Mouse (Mus musculus) cerebellum, postnatal 4 days (tissue): Measurements from ENCODE around the gene Cuedc1.

ENCODE experiments used
- DNase-seq, 2 experiments: peaks; one replicate each; pipeline ENCODE4 v3.0.0; 2022; ENCODE audit warnings: low spot score in 2 of 2, mixed read lengths in 1 of 2

Gene Cuedc1

DNA sequence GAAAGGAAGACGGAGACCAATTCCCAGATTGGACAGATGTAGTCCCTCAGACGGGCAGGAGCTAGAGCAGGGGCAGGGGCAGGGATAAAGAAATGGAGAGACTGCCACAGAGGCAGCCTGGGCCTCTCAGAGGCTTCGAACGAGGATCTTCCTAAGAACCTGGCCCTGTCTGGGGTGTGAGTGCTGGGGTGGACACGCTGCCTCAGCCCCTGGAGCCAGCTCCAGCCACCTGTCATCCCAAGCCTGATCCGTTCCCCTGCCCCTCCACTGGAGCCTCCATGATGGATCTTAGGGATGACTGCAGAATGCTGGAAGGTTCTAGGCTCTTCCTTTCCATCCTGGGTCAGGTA, 20.2 kb downstream of the Cuedc1 start:
- no peak for DNase-seq

DNA sequence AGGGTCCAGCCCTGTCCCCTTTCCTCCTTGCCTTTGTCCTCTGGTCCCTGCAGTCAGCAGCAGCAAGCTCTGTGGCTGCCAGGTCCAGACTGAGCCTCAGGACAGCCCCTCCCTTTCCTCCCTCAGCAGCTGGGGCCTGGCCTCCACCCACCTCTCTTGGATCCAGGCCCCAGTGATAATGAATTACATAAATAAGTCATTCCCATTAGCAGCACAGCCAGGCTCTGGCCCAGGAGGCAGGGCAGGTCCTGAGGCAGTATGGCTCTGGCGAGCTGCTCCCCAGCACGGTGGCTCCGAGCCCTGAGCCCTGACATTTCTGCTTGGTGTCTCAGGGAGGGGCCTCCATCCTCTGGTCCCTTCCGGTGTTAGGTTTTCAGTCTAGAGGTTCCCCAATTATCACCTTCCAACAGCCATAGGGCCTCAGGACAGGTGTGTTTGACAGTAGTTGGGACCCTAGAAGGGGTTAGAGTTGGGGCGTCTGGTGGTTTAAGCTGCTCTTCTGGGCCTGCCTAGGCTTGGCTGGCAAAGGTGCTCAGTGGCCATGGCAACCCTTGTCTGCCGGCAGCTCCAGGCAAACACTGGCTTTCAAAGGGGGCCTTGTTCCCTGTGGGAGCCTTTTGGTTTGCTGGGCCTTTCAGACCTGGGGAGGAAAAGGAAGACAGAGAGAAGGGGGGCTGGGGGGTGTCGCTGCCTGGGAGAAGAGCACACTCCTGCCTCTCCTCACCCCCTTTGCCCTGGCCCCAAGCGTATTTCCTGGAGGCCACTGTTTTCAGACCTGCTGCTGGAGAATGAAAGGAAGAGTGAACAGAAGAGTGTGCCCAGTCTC, 21.2 kb downstream of the Cuedc1 start:
- peak; percentile 38 to 70 for DNase-seq

DNA sequence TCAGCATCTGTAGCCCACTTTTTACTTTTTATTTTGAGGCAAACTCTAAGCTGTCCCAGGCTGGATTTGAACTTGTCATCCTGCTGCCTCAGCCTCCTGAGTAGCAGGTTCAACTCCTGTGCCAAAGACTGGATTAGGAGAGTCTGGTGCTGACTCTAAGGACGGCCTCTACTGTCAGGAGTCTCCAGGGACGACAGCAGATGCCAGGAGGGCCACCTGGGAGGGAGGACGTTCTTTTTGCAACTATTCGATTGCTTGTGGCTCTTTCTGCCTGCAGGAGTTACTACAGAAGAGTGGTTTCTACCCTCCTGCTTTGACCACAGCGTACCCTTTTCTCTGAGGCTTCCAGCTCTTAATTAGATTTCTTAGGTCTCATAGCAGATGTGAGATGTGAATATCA, 24.7 kb downstream of the Cuedc1 start:
- DNase-seq, result no peak

DNA sequence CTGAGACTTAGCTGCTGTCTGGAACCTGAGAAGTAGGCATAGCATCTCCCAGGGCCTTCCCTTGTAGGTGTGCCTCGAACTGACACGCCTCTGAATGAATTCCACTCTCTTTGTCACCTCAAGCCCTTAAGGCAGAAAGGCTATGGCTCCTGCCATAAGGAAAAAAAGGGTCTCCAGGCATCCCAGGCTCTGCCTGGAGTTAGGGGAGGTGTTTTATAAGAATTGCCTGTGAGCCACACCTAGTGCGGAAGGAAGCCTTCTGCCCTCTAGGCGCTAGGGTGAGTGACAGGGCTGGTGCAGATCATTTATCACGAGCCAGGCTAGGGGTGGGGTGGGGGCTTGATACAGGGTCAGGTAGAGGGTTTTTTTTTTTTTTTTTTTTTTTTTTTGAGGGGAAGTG, 25.2 kb downstream of the Cuedc1 start:
- no peak for DNase-seq

DNA sequence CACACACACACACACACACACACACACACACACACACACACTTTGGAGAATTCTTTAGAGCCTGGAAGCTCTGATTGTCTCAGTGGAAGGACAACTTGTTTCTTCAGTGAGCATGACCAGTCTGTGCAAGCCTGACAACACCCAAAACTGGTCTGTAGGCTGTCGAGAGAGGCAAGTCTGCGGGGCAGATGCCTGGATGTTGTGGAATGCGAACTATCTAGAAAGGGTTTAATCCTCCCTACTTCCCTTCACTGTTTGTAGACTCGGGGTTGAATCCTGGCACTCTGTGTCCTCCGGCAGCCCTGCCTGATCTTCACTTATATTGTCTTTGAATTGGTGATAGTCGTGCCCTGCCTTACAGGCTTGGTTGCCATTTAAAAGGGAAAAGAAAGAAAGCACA, 25.9 kb downstream of the Cuedc1 start:
- no peak for DNase-seq

DNA sequence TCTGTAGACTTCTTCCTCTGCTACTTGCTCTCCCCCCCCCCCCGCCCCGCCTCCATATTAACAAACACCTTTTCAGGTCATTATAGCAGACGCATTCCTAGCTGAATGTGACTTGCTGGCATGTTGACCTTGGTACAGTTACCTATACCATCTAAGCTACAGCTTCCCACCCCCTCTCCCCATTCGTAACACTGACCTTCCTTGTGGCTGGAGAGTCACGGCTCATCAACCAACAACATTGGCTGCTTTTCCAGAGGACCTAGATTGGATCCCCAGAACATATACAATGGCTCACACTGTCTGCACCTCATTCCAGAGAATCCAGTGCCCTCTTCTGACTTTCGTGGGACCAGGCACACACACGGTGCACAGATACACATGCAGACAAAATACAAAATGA, 27.6 kb downstream of the Cuedc1 start:
- no peak for DNase-seq

DNA sequence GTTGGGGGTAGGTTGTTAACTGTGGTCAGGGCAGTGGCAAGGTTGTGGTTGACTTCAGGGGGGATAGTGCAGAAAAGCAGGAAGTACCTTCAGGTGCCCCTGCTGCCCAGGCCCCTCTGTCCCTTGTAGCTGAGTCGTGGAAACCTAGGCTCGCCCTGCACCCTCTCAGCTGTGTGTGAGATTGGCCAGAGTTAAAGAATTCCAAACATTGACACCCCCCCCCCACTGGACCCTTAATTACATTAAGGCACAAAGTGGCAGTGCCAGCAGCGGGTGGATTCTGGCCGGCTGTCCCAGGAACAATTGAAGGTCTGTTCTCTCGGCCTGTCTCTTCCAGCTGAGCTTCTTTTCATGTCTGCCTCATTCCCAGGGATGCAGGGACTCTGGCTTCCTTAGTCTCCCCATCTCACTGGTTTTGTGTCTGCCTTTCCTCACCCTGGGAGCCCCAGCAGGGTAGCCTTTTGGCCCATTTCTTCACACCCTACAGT, 28.5 kb downstream of the Cuedc1 start:
- no peak for DNase-seq

DNA sequence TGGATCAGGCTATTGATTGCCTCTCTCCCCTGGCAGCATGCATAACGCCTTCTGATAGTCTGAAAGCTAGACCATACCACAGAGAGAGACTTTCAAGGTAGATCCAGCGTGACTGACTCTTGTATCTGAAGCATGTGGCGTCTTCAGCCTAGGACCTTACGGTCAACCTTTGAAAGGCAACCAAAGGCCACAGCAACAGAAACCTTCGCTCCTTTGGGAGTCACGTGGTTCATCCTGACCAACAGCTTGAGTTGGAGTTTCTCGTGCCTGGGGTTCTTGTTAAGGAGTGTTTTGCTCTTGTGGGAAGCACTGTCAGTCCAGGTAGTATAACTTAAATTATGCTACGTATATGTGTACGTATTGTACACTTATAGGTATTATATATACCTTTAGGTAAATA, 30.6 kb downstream of the Cuedc1 start:
- DNase-seq, result no peak

DNA sequence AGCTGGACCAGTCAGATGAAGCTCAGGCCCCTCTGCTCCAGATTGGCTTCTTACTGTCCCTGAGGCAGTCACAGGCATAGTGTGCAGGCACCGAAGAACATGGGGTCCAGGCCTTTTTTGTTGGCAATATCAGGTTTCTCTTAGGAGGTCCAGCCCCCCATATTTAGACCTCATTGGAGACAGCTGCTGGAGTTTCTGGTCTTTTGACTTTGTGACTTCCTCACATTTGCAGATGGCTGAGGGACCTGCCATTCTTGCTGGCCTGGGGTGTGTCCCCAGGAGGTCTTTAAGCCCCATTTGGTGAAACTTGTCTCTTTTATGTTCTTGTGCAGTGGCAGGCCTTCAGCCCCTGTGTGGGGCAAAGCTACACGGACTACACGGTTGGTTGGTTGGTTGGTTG, 31.4 kb downstream of the Cuedc1 start:
- DNase-seq, result no peak

DNA sequence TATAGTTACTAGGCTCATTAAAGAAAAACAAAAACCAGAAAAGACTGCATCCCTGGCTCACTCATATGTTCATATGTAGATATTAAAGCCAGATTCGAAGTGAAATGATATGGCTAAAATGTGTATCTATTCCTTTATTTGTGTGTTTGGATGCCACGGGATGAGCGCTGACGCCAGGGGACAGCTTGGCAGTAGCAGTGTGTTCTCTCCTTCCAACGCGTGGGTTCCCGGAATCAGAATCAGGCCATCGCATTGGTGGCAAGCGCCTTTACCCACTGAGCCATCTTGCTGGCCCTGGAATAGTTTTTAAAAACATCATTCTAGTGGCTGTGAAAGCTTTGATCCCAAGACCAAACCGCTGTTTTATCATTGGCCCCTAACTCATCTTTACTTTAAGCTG, 32.1 kb downstream of the Cuedc1 start:
- no peak for DNase-seq

DNA sequence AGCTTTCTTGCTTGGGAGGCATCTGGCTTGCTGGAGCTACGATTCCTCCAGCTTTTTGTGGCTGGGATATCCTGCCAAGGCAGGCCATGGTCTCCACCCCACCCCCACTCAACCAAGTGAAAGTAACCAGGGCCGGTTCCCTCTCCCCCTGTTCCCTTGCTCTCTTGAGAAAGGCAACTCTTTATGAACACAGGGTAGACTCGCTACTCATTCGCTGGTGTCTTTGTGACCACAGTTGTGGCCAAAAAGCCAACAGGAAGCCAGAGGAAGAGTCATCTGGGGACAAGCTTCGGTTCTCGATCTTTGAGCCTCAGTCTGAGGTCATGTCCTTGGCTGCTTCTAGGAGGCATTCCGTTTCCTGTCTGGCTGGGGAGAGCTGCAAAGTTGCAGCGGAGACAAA, 34.0 kb downstream of the Cuedc1 start:
- DNase-seq, result no peak

DNA sequence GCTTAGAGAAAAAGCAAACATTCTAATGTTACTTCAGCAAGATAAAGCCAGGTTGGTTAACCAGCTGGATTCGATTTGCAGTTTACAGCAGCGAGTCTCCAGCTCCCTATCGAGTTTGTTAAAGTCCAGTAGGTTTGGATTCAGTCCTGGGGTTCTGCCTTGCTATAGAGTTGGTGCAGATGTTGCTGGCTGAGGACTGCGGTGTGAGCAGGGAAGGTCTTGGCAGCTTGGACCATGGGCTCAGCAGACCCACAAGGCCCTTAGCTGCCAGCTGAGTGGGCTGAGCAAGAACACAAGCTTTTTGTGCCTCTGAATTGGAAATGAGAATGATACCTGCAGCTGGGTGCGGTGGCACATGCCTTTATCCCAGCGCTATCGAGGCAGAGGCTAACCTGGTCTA, 37.4 kb downstream of the Cuedc1 start:
- DNase-seq, result no peak

DNA sequence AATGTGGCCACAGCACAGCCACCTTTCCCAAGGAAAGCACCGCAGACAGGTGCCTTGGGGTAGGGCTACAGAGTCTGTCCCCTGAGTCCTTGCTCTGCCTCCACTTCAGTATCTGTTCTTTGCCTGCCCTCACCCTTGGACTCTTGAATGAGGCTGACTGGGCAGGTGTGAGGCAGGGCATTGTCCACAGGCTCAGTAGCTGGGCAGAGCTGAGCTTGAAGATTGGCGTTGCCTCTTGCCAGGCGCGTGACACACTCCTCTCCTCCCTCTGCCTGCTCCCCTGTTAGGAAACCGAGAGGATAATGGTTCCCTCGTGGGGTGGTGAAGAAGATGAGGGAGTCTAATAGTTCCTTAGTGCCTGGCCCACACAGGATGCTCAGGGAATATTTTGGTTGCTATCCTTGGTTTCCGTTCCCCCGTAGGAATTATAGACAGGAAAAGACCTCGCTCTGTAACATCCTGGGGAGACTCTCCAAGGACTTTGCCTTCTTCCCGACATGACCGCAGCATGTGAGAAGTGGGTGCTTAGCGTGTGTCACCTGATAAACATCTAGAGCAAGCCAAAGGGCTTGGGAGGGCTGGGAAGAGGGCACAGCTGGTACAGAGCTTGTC, 40.1 kb downstream of the Cuedc1 start:
- DNase-seq, result no peak

DNA sequence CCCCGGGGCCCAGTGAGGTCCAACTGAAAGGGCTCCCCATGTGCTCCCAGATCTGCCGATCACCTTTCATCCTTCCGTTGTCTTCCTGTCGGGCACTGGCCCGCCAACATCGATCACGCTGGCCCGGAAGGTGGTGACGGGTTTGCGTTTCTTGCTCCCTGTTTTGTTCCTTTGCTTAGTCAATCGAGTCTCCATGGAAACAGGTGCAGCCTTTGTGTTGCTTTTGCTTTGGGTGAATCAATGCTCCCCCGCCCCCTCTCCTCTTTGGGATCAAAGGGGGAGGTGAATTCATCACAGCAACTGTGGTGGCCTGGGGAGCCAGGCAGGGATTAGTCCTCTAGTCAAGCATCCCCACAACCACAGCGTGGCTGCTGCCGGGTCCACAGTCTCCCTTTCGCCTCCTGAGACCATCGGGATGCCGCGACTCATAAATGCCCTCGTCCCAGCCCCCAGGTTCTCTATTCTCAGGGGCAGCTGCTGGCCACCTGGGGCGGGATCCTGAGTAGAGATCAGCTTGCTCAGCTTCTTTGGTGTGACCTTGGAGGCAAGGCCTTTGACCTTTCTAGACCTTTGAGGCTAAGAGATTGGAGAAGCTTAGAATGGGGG, 41.5 kb downstream of the Cuedc1 start:
- DNase-seq, result peak in 1 of 2 experiments; percentile 25

DNA sequence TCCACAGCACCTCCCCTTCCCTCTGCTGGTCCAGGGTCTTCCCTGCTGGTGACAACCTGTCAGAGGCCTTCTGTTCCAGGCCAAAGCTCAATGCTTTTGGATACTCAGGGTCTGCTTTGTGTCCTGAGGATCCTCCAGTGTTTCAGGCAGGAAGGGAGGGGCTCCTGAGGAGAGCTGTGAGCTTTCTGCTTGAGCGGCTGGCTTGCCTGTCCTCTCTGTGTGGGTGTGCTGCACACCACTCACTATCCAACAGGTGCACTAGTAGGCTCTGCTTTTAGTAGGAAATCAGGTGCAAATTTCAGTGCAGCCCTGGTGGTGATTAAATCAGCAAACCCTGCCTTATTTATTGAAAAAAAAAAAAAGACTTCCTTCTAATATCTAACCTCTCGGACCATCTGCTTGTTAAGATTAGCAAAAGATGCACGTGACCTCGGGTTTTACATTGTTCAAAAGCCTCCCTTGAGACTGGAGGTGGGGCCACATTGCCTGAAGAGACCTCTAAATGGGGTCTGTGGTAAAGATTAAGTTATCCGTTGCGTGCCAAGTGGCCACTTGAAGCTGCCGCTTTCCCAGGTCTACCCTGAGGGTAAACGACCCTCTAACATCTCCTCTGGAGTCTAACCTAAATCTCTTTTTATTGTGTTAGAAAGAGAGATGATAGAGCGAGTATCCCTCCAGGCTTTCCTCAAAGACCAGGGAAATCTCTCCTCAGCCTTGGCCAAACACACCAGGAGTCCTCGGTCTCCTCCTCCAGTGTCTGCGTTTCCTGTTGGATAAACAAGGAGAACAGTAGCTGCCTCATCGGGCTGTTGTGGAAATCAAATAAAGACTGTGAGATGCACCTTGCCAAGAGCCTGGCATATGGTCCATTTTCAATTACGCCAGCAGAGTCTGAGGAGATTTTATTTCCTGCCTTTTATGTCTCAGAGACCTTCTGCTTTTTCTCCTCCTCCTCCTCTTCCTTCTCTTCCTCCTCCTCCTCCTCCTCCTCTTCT, 42.5 kb downstream of the Cuedc1 start:
- peak in 1 of 2 experiments; percentile 31 for DNase-seq

DNA sequence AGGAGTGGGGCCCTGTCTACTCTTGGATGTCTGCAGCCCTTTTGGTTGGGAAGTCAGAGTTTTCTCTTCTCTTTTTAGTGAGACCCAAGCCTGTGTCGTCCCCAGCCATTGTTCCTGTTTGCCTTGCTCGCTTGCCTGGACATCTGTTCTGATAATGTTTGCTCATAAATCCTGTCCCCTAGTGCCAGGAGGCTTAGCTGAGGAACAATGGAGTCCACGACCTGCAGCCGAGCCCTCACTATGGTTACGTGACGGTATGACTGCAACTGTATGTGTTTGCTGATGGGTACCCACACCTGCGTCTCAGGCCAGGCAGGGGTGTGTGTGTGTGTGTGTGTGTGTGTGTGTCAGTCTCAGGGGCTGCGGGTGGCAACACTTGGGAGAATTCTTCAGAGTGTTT, 44.5 kb downstream of the Cuedc1 start:
- DNase-seq, result no peak

DNA sequence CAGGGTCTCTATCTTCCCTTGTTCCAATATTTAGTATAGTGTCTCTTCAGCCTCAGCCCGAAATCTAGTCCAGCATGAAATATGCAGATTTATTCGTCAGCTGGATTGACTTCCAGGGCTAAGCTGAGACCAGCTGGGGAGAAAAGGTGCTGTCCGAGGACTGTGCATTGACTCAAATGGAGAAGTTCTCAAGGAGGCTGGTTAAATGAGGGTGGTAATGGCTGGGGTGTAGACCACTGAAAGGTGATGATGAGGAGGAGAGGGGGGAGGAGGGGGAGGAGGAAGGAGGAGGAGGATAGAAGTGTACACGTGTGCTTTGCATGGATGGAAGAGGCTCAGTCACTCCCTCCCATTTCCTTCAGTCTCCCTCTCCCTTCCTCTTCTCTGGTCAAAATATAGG, 46.2 kb downstream of the Cuedc1 start:
- DNase-seq, result no peak

DNA sequence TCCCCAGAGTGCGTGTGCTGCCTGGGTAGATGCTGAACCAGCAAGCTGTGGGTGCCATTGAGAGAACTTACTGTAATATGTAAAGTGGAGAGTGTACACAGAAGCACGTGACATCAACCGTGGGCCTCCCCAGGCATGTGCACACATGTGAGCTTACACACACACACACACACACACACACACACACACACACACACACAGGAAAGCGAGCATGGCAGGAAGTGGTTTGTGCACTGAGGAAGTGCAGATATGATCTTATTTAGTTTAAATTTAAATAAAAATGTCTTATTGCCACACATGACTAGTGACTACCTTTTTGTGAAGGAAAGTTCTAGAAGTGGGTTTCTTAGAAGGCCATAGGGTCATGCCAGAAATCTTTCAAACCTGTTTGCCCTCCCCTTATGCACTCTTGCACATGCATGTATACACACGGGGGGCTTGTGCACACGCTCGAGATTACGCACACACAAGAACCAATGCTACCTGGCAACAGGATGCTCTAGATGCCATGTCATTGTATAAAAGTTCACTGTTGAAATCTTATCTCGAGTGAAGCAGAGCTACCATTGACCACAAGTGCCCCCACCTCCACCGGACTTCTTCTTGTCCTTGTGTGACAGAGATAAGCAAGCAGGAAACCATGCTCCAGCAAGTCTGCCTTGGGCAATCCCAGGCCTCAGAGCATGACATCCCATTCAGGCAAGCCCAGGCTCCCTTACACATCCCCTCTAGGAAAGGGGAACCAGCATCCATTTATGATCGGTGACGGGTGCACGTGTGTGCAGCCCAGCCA, 47.6 kb downstream of the Cuedc1 start:
- no peak for DNase-seq

DNA sequence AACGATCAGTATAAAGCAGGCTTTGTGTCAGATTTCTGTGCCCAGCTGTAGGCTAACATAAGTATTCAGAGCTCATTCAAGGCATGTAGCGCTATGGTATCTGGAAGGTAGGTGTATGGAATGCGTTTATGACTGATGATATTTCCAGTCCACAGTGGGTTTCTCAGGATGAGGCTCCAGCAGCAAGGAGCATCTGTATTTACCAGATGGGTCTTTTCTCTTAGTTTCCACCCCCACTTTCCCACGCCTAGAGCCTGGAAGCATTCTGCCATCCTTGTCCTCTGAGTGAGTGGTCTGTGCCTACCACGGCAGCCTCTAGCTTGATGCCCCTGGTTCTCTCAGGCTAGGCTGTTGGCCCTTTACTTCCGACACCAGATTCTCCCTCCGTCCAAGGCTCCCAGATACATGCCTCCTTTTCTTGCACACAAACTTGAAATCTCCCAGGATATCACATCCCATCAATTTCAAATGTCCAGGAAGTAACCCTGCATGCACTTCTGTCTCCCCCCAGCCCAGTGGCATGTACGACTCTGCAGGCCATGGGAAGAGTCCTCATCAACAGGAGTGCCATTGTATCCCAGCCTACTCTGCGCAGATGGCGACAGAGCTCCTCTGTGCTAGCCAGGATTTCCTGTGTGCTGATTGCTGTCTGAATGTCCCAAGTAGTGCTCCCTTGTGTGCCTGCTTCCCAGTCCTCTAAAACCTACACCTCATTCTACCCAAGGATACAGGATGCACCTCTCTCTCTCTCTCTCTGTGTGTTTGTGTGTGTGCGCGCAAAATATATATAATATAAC, 48.6 kb downstream of the Cuedc1 start:
- no peak for DNase-seq

DNA sequence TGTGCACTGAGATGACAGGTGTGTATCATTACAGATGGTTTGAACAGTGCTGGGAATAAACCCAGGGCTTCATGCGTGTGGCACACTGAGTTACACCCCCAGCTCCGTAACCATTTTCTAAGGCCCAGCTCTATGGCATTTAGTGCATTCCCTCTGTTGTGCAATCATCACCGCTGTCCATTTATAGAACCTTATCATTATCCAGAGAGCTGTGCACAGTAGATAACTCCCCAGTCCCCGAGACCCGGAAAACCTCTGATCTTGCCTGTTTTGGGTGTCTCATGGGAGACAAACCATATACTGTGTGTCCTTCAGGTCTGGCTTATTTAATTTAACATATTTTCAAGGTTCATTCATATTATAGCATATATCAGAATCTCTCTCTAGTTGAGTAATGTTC, 49.5 kb downstream of the Cuedc1 start:
- DNase-seq, result no peak
